Mouse (Mus musculus) T-helper 2 cell (primary cell): Measurements from ENCODE around the gene Satb1.

ENCODE experiments used
- in situ Hi-C: fragments of 300-600 bp; cut with MboI, MseI; formaldehyde crosslinking; loops from one replicate; pipeline ENCODE4 v1.15.1; 2025; ENCODE audit warnings: high pct_unique_total_duplicates

Satb1 gene

DNA sequence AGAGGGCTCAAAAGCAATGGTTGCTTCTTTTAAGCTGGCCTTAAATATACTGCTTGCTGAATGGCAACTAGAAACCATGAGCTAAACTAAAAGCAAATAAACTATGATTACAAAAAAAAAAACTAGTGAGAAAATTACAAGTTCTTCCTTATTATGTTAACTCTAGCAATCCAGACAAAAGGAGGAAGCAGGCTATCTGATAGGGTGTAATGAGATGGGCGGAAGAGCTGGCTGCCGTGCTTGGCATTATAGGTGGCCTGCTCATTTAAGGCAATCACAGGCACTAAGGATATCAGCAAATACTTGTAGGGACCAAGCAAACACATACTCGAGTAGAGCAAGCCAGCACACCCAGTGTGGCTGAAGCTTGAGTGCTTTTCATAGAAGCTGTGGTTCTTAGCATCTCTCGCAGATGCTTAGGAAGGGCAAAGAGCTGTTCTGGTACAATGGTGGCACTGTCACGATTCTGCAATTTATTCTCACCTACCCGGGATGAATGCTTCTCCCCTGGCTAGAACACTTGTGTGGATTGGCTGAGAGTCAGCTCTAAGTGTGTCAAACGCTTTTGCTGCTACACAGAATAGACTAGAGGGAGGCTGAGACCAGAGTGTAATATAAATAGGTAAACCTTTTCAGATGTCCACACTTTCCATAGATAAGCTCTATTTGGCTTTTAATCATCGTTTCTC, 49.4 kb downstream of the Satb1 start:
- in situ Hi-C loops = no loop called here

DNA sequence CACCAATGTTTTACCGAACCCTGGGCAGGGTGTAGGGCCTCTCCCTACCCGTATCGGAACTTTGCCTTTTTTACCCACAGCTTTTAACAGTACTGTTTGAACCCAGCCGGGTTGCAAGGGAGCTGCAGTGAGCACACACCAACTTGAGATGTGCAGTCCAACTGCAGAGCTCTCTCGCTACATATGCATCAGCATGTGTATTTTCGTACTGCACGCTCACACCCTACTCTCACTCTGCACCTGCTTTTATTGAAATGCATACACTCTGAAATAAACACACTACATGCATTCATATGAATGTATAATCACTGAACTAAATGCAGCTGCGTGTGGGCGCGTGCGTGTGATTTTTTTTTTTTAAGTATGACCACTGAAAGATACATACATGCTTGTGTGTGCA, 53.1 kb downstream of the Satb1 start:
- in situ Hi-C loops = no loop called here

GRCm38 (mm10) chr17:51778961-51779360, 54.1 kb downstream of the Satb1 start:
- in situ Hi-C loops = no loop called here

DNA sequence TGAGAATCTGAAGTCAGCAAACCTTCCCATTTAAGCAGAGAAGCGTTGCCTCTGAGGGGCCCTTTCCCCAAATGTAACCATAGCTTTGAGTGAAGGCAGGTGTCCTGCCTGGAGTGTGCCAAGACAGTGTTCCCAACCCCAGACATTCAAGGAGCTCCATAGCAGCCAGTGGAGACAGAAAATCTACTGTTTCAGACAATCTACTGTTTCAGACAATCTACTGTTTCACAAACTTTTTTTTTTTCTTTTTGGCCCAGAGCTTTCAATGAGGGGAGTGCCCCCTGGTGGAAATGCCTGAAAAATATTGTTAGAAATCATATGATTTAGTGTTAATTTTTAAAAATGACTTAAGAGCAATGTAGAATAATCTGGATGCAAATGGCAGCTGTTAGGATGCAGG, 55.3 kb downstream of the Satb1 start:
- in situ Hi-C loops = no loop called here

- in situ Hi-C loops = no loop called here
These were observed 57.8 kb downstream of the Satb1 start for GRCm38 (mm10) chr17:51775070-51775881.

- in situ Hi-C loops = loop anchor here (10.0 kb wide), 1 partner anchor 359 kb away; no protein-coding TSS in a partner anchor
These were observed 69.5 kb downstream of the Satb1 start for GRCm38 (mm10) chr17:51763600-51763999.

- in situ Hi-C loops = loop anchor here (10.0 kb wide), 1 partner anchor 358 kb away; no protein-coding TSS in a partner anchor
These were observed 70.6 kb downstream of the Satb1 start for GRCm38 (mm10) chr17:51762503-51762902.

DNA sequence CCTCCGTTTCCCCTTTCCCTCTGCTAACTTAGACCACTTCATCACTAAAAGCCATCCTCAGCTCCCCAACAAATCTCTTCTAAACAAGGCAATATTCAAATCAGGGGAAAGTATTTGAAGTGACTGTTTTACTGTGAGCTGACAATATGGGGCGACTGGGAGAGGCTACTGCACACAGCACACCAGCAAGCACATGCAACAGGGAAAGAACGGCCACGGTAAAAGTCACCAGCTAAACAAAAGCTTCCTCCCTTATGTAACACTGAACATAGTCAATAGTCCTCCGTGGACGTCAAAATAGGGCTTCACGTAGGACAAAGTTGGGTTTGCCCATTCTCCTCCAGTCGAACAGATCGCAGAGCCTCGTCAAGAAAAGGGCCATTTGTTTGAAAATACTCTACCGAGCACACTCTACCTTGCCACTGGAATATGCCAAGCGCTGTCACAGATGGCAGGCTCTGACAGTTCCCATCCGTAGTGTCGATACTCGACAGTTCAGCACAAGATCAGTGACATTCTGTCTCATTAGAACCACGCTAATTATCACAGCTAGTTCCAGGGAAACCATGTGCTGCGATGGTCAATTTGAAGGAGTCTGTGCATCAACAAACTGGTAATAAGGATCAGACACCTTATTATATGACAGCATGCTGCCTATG, 72.0 kb downstream of the Satb1 start:
- in situ Hi-C loops = loop anchor here (10.0 kb wide), 1 partner anchor 356 kb away; no protein-coding TSS in a partner anchor

DNA sequence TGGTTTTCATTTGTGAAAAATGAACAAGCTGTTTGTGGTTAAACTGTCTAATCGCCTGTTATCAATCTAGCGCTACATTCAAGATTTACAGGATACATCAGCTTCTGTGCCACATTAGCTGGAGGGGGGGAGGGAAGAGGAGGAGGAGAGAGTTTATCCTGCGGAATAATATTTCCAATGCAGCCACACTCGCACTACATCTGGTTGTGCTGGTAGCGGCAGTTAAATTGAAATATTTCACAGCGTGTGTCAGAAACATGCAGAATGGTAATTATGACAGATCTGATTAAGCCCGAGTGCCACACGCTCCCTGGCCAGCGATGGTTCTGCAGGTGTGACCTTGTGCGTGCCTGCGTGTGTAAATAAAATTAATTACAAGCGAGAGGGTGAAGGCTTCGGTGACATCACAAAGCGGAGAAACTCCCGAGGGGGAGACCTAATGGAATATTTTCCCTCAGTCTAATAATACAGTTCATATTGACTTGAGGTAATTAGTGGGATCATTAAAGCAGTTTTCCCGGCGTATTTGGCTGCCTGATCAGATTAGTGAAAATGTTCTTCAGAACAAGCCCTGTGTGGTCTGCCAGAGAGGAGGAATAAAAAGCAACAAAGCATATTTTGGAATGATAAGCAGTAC, 72.7 kb downstream of the Satb1 start:
- in situ Hi-C loops = loop anchor here (10.0 kb wide), 1 partner anchor 356 kb away; no protein-coding TSS in a partner anchor

DNA sequence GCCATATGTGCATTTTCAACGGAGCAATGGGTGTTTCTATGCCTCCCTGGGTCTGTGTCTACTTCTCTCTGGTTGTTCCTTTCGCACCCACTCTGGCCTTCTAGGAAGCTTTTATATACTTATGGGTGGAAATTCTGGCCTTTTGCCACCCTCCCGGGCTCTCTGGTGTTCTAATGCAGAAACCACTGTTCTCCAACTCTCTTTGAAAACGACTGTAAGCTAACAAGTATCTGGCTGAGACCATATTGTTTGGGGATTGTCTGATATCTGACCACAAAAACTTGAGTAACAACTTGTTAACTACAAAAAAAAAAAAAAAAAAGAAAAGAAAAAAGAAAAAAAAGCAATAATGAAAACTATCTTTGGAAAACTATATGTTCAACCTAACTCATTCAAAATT, 73.6 kb downstream of the Satb1 start:
- in situ Hi-C loops = no loop called here

- in situ Hi-C loops = no loop called here
These were observed 80.9 kb downstream of the Satb1 start for GRCm38 (mm10) chr17:51752142-51752541.

DNA sequence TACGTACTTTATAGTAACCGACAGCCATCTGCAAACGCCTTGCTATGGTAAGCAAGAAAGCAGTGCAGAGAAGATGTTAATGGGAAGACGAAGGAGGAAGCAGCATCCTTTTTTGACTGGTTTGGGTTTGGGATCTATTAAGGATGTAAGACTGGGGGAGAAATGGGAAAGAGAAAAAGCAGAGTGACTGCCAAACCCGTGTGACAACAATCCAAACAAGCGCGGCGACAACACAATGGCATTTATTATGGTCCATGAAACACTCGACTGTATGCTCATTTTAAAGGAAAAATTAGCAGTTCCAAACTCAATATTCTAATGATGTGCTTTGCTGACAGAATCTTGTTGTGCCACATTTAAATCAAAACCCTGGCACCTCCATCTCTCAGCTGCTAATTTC, 85.9 kb downstream of the Satb1 start:
- in situ Hi-C loops = no loop called here

- in situ Hi-C loops = no loop called here
These were observed 90.6 kb downstream of the Satb1 start for GRCm38 (mm10) chr17:51742502-51742901.

- in situ Hi-C loops = no loop called here
These were observed 92.0 kb downstream of the Satb1 start for GRCm38 (mm10) chr17:51741126-51741525.

DNA sequence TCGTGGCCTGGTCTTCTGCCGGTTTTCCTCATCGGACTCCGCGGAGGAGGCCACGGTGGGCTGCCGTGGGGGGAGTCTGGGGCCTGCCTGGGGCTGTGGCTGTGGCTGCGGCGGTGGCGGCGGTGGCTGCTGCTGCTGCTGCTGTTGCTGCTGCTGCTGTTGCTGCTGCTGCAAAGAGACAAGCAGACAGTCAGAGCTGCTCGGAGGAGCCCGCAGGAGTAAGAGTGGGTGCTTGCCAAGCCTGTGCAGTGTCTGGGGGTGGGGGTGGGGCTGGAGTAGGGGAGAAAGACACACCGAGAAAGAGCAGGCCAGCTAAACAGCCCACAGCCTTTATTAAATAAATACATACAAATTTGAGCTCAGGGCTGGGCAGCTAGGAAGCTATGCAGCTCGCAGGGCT, 92.8 kb downstream of the Satb1 start:
- in situ Hi-C loops = no loop called here

- in situ Hi-C loops = no loop called here
These were observed 108.6 kb downstream of the Satb1 start for GRCm38 (mm10) chr17:51724486-51724885.

DNA sequence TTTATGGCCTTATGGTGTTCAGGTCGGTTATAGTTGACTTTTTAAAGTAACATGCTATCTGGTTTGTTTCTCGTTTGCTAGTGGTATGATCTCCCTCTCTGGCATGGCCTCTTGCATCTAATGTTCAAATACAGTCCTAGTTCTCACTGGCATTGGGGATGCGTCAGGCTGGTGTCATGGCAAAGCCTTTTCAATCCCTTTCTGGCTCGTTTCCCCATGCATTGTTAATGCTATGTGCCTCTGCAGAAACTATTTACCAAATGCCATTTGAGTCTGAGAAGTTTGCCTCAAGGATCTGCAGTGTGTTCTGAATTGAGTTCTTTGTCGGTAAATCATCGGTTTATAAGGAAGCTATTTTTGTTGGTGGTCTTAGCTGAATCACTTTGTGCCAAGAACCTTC, 137.4 kb downstream of the Satb1 start:
- in situ Hi-C loops = no loop called here

DNA sequence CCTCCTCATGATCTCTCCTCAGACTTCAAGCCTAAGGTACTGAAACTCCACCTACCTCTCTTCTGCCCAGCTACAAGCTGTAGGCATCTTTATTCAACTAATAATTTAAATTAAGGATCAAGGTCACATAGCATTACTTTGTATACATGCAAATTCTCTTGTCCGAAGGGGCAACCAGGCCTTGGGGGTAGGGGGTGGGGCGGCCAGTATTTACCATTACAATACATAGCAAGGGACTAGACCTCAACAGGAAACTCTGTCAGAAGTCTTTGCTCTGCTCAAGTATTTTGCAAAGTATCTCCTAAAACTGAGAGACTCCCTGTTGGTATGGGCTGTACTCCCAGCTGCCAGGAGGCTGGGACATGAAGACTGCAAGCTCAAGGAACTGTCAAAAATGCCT, 137.8 kb downstream of the Satb1 start:
- in situ Hi-C loops = no loop called here

GRCm38 (mm10) chr17:51690526-51690925, 142.6 kb downstream of the Satb1 start:
- in situ Hi-C loops = no loop called here

GRCm38 (mm10) chr17:51687226-51687625, 145.9 kb downstream of the Satb1 start:
- in situ Hi-C loops = no loop called here
